Mouse (Mus musculus): ENCODE measurements around the gene Tomm40l. TPM values are rescaled to one million over a fixed set of nuclear protein-coding genes. Genes with fewer than 3 reads are reported as not detected.
A peak's percentile ranks its signal among the peaks of the same experiment; 100 is the strongest.

Gene Tomm40l
- polyA plus RNA-seq, 1 experiment = 31.8 TPM

GRCm38 (mm10) chr1:171193911-171194830, 28.1 kb downstream of the Tomm40l start:
- no peak for DNase-seq (ENCODE audit: low read depth)

- DNase-seq (ENCODE audit: low read depth) = no peak
Measured at GRCm38 (mm10) chr1:171193093-171193840, 29.0 kb downstream of the Tomm40l start.

DNA sequence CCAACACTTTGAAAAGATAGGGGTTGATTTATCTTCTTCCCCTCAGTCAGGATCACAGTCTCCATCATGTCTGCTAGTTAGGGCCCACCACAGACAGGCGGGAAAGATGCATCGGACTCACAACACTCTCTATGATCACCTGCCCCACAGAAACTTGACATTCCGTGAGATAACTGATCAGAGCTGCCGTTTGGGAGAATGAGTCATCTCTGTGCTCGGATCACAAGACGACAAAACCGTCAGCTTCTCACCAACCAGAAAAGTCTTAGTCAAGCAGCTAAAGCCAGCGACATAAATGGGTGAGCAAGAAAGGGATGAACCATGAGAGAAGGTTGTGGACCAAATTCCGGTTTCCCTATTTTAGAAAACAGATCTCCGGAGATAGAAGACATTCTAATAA, 30.0 kb downstream of the Tomm40l start:
- no peak for DNase-seq (ENCODE audit: low read depth)

- no peak for DNase-seq (ENCODE audit: low read depth)
Measured at GRCm38 (mm10) chr1:171190832-171191231, 31.5 kb downstream of the Tomm40l start.

DNA sequence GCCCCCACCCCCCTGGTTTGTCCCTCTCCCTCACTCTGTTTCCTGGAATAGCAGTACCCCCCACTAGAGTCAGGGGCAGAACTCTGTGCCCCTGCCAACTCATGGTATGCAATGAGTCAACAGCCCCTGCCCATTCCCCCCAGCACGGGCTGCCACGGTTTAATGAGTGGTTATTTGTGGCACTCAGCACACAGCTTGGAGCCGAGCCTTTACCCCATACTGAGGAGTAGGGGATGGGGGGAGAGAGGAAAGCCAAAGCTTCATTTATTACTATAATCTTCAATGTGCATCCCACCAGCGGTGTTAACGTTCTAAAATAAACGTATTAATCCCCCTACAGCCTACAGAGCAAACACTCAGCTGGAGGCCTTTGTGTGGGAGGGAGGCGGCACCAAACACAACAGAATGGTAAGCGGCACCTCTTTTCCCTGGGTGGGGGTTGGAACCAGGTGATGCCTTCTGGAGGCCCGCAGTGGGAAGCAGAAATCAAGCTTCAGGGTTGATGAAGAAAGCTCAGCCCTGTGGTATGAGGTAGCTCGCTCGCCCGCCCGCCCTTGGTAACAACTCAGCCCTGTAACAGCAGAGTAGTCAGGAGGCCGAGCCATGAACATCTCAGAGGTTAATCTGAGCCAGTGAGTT, 32.7 kb downstream of the Tomm40l start:
- DNase-seq (ENCODE audit: low read depth) = no peak

GRCm38 (mm10) chr1:171189046-171189445, 33.3 kb downstream of the Tomm40l start:
- no peak for DNase-seq (ENCODE audit: low read depth)

DNA sequence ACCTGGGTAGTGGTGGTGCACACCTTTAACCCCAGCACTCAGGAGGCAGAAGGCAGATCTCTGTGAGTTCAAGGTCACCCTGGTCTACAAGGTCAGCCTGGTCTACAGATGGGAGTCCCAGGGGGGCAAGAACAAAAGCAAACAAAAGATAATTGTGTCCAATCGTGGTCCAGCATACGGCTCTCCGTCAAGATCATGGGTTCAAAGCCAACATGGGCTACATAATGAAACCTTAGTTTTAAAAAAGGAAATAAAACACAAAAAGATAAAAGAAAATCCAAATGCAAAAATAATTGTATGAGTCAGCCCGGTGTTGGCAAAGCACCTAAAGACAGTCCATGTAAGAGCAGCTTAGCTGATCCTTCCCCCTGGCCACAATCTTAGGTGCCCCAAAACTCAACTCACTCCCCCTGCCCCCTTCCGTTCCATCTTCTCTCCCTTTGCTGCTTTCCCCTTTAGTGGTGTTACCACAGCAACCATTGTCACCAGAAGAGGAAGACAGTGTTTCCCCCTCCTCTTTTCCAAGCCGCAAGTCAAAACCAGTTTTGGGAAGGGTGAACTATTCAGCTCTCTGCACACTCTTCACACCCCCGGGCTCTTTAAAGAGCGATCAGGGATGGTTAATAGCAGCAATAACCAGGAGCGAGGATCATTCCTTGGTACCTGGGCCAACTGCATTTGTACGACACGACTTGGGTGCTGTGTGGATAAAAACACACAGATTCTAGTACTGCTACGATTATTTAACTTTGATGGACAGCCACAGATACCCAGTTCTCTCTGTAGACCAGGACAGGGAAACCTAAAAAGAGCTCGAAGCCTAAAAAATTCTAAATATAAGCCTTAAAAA, 34.2 kb downstream of the Tomm40l start:
- DNase-seq (ENCODE audit: low read depth) = no peak

- DNase-seq (ENCODE audit: low read depth) = no peak
Measured at GRCm38 (mm10) chr1:171185655-171186054, 36.7 kb downstream of the Tomm40l start.

DNA sequence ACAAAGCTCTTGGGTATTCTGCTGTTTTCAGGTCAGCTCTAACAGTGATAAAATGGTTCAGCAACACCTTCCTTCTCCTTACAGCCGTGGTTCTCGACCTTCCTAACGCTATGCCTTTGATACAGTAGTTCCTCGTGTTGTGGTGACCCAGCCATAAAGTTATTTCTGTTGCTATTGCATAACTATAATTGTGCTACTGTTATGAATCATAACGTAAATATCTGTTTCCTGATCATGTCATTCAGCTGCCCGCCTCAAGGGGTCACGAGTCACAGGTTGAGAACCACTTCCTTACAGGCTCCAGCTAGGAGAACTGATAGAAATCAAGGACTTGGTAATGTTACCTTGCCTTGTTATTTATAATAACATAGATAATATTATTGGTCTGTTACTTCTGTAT, 38.0 kb downstream of the Tomm40l start:
- DNase-seq (ENCODE audit: low read depth) = peak; percentile 38

DNA sequence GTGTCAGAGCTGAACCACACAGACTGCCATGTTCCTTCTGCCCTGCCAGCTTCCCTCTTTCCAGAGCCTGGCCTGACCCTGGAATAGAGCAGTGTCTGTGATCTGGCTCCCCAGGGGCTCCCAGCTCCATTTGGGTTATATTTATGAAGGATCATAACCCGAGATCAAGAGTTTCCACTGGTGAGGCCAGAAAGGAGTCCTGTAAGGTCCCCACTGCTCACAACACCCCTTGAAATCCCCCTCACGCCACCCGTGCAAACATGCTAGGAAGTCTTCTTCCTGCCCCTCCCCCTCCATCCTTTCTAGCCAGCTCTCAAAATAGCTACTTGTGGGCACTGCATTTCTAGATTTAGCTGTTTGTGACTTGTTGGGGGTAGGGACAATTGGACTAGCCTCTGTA, 38.7 kb downstream of the Tomm40l start:
- no peak for DNase-seq (ENCODE audit: low read depth)

DNA sequence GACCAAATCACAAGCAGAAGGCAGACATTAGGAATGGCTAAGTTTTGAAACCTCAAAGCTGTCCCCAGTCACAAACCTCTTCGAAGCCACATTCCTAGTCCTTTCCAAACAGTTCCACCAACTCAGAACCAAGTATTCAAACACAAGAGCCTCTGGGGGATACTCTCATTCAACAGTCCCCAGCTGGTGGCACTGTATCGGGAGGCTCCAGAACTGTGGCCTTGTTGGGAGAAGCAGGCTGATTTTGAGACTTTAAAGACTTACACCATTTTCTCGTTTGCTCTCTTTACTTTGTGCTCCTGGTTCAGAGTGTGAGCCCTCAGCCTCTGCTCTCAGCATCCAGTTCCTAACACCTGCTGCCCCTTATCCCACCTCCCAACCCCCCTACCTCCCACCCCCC, 39.3 kb downstream of the Tomm40l start:
- DNase-seq (ENCODE audit: low read depth) = no peak

DNA sequence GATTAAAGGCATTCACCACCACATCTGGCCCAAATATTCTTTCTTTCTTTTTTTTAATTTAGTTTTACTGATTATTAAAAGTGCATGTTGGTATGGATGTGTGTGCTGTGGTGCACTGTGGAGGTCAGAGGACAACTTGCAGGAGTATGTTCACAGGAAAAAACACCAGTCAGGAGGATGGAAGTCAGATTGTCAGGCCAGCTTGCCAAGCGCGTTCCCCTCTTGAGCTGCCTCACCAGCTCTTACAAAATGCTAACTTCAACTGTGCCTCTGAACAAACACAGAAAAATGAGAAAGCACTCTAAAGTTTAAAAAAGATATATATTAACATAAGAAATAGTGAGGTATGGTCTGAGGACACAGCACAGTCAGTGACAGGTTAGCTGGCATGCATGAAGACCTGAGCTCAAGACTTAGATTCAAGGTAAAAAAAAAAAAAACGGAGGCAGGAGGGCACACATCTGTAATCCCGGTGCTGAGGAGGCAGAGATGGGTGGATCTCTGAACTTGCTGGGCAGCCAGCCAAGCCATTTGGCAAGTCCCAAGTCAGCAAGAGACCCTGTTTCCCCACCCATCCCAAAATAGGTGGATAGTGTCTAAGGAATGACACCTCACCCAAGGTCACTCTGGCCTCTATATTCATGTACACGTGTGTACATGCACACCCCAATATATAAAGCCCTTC, 42.7 kb downstream of the Tomm40l start:
- DNase-seq (ENCODE audit: low read depth) = no peak

DNA sequence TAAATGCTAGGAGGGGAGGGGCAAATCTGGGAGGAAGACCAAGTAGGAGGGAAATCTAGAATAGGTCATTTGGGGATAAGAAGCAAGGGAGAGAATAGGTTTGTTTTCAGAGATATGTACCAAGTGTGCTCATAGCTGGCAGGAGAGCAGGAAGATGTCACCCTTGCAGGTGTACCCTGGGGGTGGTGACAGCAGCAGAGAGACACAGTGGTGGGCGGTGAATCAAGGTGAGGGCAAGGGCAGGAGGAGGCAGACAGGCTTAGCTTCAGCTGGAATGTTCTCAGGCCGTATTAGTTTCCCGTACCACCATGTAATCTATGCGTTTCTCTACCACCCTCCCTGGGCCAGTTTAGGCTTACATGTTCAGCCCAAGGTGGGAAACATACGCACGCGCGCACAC, 49.5 kb downstream of the Tomm40l start:
- DNase-seq (ENCODE audit: low read depth) = no peak

DNA sequence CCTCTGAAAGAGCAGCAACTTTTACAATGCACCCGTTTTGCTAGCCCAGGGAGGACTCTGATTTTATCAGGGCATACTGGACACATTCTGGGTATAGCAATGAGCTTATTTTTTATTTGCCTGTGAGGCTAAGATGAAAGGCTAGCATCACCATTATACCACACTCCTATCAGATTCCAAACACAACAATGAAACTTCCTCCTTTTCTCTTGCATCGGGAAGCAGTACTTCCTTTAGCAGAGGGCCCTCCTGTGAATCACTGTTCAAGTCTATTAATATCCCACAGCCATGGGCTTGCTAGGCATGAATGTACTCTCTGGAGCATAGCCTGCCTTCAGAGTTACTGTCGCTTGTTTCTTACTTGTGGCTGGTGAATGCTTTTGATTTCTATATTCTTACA, 51.2 kb downstream of the Tomm40l start:
- DNase-seq (ENCODE audit: low read depth) = no peak

DNA sequence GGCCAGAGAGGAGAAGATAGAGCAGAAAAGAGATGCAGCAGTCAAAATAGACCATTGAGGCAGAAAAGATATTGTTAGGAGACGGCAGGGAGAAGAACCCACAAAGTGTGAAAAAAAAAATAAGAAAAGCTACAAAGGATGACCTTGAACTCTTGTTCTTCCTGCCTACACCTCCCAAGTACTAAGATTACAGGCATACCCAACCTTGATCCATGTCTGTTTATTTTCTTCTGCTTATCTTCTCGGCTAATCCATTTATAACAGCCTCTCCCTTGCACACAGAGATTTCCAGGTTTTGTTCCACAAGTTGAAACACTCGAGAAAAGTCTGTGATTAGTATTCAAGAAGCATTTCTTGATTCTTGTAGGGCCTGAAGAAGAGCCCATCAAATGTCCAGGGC, 52.4 kb downstream of the Tomm40l start:
- no peak for DNase-seq (ENCODE audit: low read depth)

DNA sequence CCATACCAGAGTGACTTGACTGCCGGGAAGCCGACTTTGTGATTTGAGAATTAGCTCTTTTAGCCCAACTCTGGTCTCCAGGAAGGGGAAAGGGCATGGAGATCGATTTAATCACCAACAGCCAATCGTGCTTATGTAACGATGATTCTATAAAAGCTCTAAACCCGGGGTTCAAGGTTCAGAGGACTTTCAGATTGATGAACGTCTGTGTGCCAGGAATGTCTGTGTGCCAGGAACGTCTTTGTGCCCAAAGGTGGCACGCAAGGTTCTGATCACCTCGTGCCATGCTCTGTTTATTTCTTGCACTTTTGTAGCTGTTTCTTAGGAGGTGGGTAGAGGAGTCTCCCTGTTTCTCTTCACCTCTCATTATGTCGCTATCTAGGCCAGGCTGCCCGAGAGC, 53.4 kb downstream of the Tomm40l start:
- DNase-seq (ENCODE audit: low read depth) = no peak

Other genes with a start within 250 kb of the Tomm40l start
- 43.9 and 56.3 TPM in 2 replicates for gene Fcgr2b, start 246.0 kb downstream of the Tomm40l start, polyA plus RNA-seq (2012; rRNA removed)
- 1.5 TPM in 2 replicates for gene Fcgr4, start 203.6 kb downstream of the Tomm40l start, polyA plus RNA-seq (2012; rRNA removed)
- 20.4 and 28.6 TPM in 2 replicates for gene Fcgr3, start 157.6 kb downstream of the Tomm40l start, polyA plus RNA-seq (2012; rRNA removed)
- gene Cfap126, start 108.6 kb downstream of the Tomm40l start, polyA plus RNA-seq (2012; rRNA removed) = 12.0 and 21.2 TPM in 2 replicates
- gene Sdhc, start 71.9 kb downstream of the Tomm40l start, polyA plus RNA-seq (2012; rRNA removed) = 248 and 250 TPM in 2 replicates
- 2.3 and 2.9 TPM in 2 replicates for gene Mpz, start 71.8 kb downstream of the Tomm40l start, polyA plus RNA-seq (2012; rRNA removed)
- 14.0 and 22.0 TPM in 2 replicates for gene Pcp4l1, start 26.2 kb downstream of the Tomm40l start, polyA plus RNA-seq (2012; rRNA removed)
- gene Nr1i3, start 8.5 kb downstream of the Tomm40l start, polyA plus RNA-seq (2012; rRNA removed) = 0.05 and 0.09 TPM in 2 replicates
- gene Apoa2, start 2.5 kb upstream of the Tomm40l start, polyA plus RNA-seq (2012; rRNA removed) = 1.5 and 18.5 TPM in 2 replicates
- 71.7 and 80.1 TPM in 2 replicates for gene Fcer1g, start 11.9 kb upstream of the Tomm40l start, polyA plus RNA-seq (2012; rRNA removed)
- 2.3 and 2.6 TPM in 2 replicates for gene Adamts4, start 27.9 kb upstream of the Tomm40l start, polyA plus RNA-seq (2012; rRNA removed)
- 145 and 146 TPM in 2 replicates for gene Ndufs2, start 28.9 kb upstream of the Tomm40l start, polyA plus RNA-seq (2012; rRNA removed)
- gene B4galt3, start 47.8 kb upstream of the Tomm40l start, polyA plus RNA-seq (2012; rRNA removed) = 69.9 and 71.7 TPM in 2 replicates
- gene Ppox, start 58.7 kb upstream of the Tomm40l start, polyA plus RNA-seq (2012; rRNA removed) = 47.3 and 54.4 TPM in 2 replicates
- gene Usp21, start 65.5 kb upstream of the Tomm40l start, polyA plus RNA-seq (2012; rRNA removed) = 35.0 and 36.8 TPM in 2 replicates
- gene Ufc1, start 72.5 kb upstream of the Tomm40l start, polyA plus RNA-seq (2012; rRNA removed) = 42.7 and 47.2 TPM in 2 replicates
- gene Dedd, start 106.6 kb upstream of the Tomm40l start, polyA plus RNA-seq (2012; rRNA removed) = 44.4 and 50.1 TPM in 2 replicates
- 91.9 and 95.5 TPM in 2 replicates for gene Nit1, start 123.1 kb upstream of the Tomm40l start, polyA plus RNA-seq (2012; rRNA removed)
- 16.2 and 30.5 TPM in 2 replicates for gene Pfdn2, start 123.2 kb upstream of the Tomm40l start, polyA plus RNA-seq (2012; rRNA removed)
- gene Klhdc9, start 138.3 kb upstream of the Tomm40l start, polyA plus RNA-seq (2012; rRNA removed) = 5.0 and 9.8 TPM in 2 replicates
- gene Nectin4, start 147.6 kb upstream of the Tomm40l start, polyA plus RNA-seq (2012; rRNA removed) = 19.8 and 31.8 TPM in 2 replicates
- 3.8 and 4.5 TPM in 2 replicates for gene Arhgap30, start 166.4 kb upstream of the Tomm40l start, polyA plus RNA-seq (2012; rRNA removed)
- 67.5 and 76.3 TPM in 2 replicates for gene Usf1, start 188.8 kb upstream of the Tomm40l start, polyA plus RNA-seq (2012; rRNA removed)
- gene Tstd1, start 196.4 kb upstream of the Tomm40l start, polyA plus RNA-seq (2012; rRNA removed) = 8.5 and 10.3 TPM in 2 replicates
- gene F11r, start 215.0 kb upstream of the Tomm40l start, polyA plus RNA-seq (2012; rRNA removed) = 78.9 and 98.4 TPM in 2 replicates